Mouse (Mus musculus) embryonic fibroblast, embryonic 13.5 days (primary cell): ENCODE measurements around the gene Npepps. TPM values are rescaled to one million over a fixed set of nuclear protein-coding genes. Genes with fewer than 3 reads are reported as not detected.
A peak's percentile ranks its signal among the peaks of the same experiment; 100 is the strongest.
"Not testable (repeated sequence)": the region's sequence is repeated elsewhere in the genome, so short reads cannot be mapped to it uniquely, and the experiment has no call there.

Source experiments
- H3K27ac ChIP-seq: 2 replicates; pipeline ENCODE4 v1.5.1; 2012; ENCODE audit warnings: low read length, control low read depth, inconsistent platforms; ENCODE audit not compliant: insufficient read depth
- H3K4me1 ChIP-seq: 2 replicates; pipeline ENCODE4 v1.6.1; 2011; ENCODE audit warnings: low read length; ENCODE audit not compliant: control insufficient read depth, insufficient read depth
- H3K4me3 ChIP-seq: 2 replicates; pipeline ENCODE4 v1.5.1; 2011; ENCODE audit warnings: mild to moderate bottlenecking, control low read depth, low read length; ENCODE audit not compliant: insufficient read depth
- CTCF ChIP-seq: IDR thresholded peaks from 2 replicates; pipeline ENCODE4 v1.5.1; 2011; ENCODE audit warnings: mild to moderate bottlenecking, control low read depth, low read length, moderate library complexity, borderline replicate concordance; ENCODE audit not compliant: insufficient read depth
- POLR2A ChIP-seq: IDR thresholded peaks from 2 replicates; pipeline ENCODE4 v1.6.1; 2011; ENCODE audit warnings: low read depth, mild to moderate bottlenecking, control low read depth, low read length, moderate library complexity
- polyA plus RNA-seq: library from polyadenylated mRNA; stranded (reverse); fragments of >200 nt; gene quantifications from 2 replicates; pipeline ENCODE4 v1.2.4, GENCODE M21; 2011; ENCODE audit warnings: low read depth; ENCODE audit not compliant: missing spikeins, insufficient read length

Gene Npepps
- 137 and 148 TPM in 2 replicates for polyA plus RNA-seq

DNA sequence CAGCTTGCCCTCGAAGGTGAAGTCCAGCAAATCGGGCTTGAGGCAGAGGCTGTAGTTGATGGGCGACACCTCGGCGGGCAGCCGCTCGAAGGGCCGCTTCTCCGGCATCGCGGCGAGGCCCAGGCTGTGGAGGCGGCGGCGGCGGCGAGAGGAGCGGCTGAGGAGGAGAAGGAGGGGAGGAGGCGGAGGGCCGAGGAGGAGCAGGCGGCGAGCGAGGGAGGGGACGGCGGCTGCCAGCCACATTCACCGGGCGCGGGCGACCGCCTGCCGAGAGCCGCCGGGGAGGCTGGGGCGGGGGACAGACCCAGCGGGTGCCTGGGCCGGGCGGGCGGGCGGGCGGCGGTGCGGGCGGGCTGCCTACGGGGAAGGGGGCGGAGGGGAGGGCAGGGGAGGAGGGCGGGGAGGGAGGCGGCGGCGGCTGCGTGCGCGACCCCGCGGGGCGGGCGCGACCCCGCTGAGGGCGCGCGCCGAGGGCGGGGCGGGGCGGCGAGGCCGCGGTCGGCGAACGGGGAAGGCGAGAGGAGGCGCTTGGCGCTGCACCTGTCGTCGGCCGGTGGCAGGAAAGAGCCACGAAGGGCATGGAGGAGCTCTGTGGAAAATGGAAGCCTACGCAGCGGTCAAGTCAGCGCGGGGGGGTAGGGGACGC is at the start of gene Npepps:
Gene Npepps, minus strand, starts transcription at position 423 of the 646 bp plus-strand sequence.
- no peak for TF ChIP-seq CTCF
- TF ChIP-seq POLR2A, result peak; percentile 46
- peak within 1 kb of the TSS; percentile 74 for H3K27ac ChIP-seq
- H3K4me3 ChIP-seq, result peak within 1 kb of the TSS; percentile 89
- H3K4me1 ChIP-seq, result peaks cover 7% of the 10 kb centered on the region

DNA sequence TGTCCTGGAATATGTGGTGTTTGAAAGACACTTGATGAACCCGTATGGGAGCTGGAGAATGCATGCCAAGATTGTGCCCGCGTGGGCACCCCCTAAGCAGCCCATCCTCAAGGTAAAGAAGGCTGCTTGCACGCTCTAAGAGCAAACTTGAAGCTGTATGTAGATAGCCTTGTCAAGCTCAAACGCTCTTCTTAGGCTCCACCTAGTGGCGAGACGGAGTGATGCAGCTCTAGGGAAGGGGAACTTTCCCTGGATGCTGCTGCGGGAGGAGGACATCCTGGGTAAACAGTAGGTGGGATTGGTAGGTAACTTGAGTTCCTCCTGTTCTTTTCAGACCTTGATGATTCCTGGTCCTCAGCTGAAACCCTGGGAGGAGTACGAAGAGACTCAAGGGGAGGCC is 47.7 kb upstream of the Npepps start:
- Histone ChIP-seq H3K4me3 (no peak overlapping the region), H3K4me1 (no peaks in the 10 kb centered on the region), H3K27ac (no peak overlapping the region)
- peak; percentile 90; the same call in 1 of the 2 replicates for TF ChIP-seq CTCF
- TF ChIP-seq POLR2A, result no peak

DNA sequence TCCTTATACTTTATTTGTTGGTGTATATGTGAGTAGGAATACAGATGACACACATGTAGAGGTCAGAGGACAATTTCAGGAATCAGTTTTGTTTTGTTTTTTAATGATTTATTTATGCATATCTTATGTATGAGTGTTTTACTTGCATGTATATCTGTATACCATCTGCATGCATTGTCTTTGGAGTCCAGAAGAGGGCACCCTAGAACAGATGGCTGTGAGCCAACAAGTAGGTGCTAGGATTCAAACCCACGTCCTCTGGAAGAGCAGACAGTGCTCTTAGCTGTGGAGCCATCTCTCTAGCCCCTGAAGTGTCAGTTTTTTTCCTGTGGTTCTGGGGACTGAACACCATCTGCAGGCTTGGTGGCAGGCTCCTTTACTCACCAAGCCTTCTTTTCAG is 44.8 kb upstream of the Npepps start:
- H3K4me3 ChIP-seq, result no peak overlapping the region
- no peak for TF ChIP-seq POLR2A
- no peak for TF ChIP-seq CTCF
- H3K27ac ChIP-seq, result no peak overlapping the region
- no peaks in the 10 kb centered on the region for H3K4me1 ChIP-seq

DNA sequence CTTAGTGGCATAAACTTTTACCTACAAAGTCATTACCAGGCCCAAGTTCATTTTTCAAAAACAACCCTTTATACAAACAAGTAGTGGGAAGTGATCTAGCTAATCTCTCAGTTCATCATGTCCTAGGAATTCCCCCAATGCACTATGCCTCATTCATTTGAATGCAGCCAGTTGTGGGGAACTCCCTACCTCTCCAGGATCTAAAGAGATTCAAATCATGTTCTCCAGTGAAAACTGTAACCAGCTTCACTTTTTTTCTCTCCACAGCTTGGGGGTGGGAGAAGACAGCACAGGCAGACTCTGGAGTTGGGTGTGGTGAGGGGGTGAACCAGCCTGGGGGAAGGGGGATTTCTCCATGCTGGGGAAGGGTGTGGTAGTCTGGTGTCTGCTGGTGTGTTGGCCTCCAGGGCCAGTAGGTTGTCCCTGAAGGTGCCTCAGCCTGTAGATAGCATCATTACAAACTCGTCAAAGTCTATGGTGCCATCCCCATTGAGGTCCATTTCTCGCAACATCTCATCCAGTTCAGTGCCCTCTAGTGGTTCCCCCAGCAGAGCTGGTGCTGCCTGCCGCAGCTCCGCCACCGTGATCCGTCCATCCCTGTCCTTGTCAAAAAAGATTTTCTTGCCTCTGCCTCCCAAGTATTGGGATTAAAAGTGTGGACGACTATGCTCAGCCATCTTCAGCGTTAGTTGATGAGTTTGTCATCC is 41.6 kb upstream of the Npepps start:
- not testable (repeated sequence) for H3K27ac ChIP-seq, H3K4me1 ChIP-seq, H3K4me3 ChIP-seq

DNA sequence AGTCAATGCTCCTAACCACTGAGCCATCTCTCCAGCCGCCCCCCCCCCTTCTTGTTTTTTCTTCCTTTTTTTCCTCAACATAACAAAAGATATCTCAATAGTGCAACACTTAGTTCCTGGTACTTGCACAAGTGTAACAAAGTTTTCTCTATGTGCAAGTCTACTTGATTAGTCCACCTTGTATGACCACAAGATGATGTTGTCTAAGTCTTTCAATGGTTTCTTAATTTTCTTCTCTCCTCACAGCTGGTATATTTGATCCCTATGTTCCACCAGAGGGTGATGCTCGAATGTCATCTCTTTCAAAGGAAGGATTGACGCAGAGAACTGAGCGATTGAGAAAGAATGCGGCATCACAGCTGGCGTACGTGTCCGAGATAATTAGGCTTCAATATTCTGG is 40.8 kb upstream of the Npepps start:
- TF ChIP-seq CTCF (no peak), POLR2A (no peak)
- H3K27ac ChIP-seq, result no peak overlapping the region
- no peak overlapping the region for H3K4me3 ChIP-seq
- H3K4me1 ChIP-seq, result peaks cover 5% of the 10 kb centered on the region; the same call in 1 of the 2 replicates

DNA sequence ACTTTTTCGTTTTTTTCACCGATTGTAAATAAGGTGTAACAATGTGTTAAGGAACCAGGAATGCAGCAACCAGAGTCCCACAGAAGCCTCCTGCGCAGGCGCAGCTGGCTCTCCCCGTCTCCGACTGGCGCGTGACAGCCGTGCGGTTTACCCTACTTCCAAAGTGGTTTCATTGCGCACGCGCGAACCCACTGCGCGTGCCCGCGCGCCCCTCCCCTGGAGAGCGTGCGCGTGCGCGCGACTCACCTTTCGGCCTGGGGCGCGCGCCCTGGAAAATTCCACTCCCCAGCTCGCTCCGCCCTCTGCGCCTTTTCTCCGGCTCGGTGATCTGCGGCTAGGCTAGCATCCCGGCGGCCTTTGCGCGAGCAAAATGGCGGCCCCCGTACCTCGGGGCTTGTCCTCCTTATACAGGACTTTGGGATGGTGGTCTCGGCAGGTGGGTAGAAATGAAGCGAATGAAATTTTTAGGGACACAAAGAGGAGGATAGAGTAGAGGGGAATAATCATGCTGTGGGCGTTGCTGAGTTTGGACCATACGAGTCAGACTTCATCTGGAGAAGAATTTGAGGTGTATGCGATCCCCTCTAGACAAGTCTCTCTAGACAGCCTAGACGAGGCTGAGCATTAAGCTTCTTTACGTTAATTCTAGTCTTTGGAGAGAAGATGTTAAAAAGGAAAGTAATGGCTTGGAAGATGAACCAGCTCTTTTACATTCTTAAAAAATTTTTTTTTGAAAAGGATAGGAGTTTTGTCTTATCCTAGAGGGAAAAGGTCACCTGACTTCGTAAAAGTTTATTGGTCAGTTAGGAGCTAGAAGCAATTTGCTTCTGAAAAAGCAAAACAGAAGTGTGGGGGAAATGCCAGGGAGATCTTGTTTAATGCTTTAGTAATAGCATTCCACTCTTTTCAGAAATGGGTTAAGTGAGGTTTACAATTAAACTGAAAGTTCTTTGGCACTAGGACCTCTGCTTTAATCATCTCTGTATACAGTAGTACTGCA is 35.4 kb upstream of the Npepps start, which contains the start of gene Mrpl45:
Gene Mrpl45, plus strand, starts transcription at position 213 of the 1,000 bp plus-strand sequence.
- Histone ChIP-seq H3K4me3 (peak within 1 kb of the TSS; percentile 89), H3K4me1 (peaks cover 5% of the 10 kb centered on the region; the same call in 1 of the 2 replicates), H3K27ac (peak within 1 kb of the TSS; percentile 82)
- TF ChIP-seq CTCF, result no peak
- peak; percentile 80 for TF ChIP-seq POLR2A

DNA sequence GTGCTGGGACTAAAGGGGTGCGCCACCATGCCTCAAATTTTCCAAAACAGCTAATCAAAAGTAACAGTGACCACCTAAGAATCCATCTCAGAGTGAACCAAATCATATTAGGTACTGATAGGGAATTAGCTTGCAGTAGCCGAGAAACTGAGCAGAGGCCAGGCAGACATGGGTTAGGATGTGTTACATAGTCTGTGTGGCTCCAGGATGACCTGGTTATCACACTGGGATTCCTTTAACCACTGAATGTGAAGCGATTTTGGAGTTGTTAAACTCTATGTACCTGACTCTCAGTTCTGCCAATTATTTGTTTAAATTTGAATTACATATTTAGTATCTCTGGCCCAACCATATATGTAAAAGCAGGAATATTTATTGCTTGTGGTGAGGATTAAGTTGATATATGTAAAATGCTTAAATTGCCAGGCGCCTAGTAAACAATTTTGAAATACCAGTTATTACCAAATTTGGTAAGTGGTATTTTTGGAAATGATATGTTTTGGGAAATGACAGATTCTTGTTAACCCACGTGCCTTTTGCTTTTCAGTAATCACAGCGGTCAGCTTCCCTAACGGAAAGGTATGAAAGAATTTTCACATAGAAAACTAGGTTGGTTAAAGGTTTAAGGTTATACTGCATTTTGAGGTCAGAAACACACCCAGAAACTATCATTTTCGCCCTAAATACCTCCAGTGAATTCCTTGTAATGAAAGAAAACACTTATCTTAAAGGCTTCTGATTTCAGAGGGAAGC is 34.5 kb upstream of the Npepps start:
- no peak for TF ChIP-seq POLR2A
- no peak for TF ChIP-seq CTCF
- H3K27ac ChIP-seq, result peak overlapping the region; percentile 82
- peaks cover 5% of the 10 kb centered on the region; the same call in 1 of the 2 replicates for H3K4me1 ChIP-seq
- H3K4me3 ChIP-seq, result no peak overlapping the region

DNA sequence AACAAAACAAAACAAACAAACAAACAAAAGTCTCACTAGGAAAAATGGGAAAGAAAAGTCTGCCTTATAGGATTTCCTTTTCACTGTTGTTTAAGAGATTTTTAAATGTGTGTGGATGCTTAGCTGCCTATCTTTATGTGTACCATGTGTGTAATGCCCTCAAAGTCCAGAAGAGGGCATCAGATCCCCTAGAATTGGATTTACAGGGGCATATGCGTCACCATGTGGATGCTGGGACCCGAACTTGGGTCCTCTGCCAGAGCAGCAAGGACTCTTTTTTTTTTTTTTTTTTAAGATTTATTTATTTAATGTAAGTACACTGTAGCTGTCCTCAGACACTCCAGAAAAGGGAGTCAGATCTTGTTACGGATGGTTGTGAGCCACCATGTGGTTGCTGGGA is 33.7 kb upstream of the Npepps start:
- H3K4me1 ChIP-seq, result peaks cover 5% of the 10 kb centered on the region; the same call in 1 of the 2 replicates
- TF ChIP-seq CTCF, result no peak
- TF ChIP-seq POLR2A, result no peak
- no peak overlapping the region for H3K4me3 ChIP-seq
- H3K27ac ChIP-seq, result no peak overlapping the region

DNA sequence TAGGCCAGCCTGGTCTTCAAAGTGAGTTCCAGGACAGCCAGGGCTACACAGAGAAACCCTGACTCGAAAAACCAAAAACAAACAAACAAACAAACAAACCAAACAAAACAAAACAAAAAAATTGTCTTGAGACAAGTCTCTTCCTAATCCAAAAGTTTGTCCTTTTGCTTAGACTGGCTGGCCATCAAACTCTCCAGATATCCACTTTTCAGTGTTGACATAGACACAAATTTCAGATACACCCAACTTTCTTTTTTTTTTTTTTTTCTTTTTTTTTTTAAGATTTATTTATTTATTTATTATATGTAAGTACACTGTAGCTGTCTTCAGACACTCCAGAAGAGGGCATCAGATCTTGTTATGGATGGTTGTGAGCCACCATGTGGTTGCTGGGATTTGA is 32.4 kb upstream of the Npepps start:
- H3K4me1 ChIP-seq, H3K4me3 ChIP-seq, H3K27ac ChIP-seq: not testable (repeated sequence)
